Mouse (Mus musculus): ENCODE results near the gene Rbm25. TPM values are rescaled to one million over a fixed set of nuclear protein-coding genes. Genes with fewer than 3 reads are reported as not detected.
"Not testable (repeated sequence)": the region's sequence is repeated elsewhere in the genome, so short reads cannot be mapped to it uniquely, and the experiment has no call there.

Rbm25 gene
- polyA plus RNA-seq (2015; fragmentation: Nextera tagmentation; extraction: Ambion mirVana), result 105 and 115 TPM in 2 replicates

GRCm38 (mm10) chr12:83630936-83631335, at the start of gene Rbm25:
Gene Rbm25 (plus strand): TSS chr12:83631236.
- not testable (repeated sequence) for H3K27me3 ChIP-seq (ENCODE audit: control insufficient read depth, insufficient read depth, low read length)

GRCm38 (mm10) chr12:83582106-83582505, 48.9 kb upstream of the Rbm25 start:
- no peak for TF ChIP-seq CTCF (IDR thresholded peaks at IDR 0.05; ENCODE audit: low read depth)
- TF ChIP-seq EP300 (optimal IDR thresholded peaks at IDR 0.05), result no peak
- Histone ChIP-seq H3K9ac (ENCODE audit: low read length) (no peak overlapping the region), H3K27me3 (ENCODE audit: control insufficient read depth, insufficient read depth, low read length) (no peaks in the 10 kb centered on the region), H3K9me3 (ENCODE audit: control insufficient read depth, low read length) (no peaks in the 10 kb centered on the region), H3K27ac (replicated peaks) (peak overlapping the region; percentile 45; the same call in 1 of the 2 replicates), H3K36me3 (ENCODE audit: control insufficient read depth, insufficient read depth, low read length) (no peaks in the 10 kb centered on the region), H3K4me3 (ENCODE audit: low read depth, low read length) (no peak overlapping the region), H3K4me2 (replicated peaks; ENCODE audit: low read depth) (no peak overlapping the region), H3K4me1 (replicated peaks; ENCODE audit: control insufficient read depth, insufficient read depth) (no peaks in the 10 kb centered on the region)
- DNase-seq (ENCODE audit: low spot score) (peak; percentile 30), ATAC-seq (ENCODE audit: low FRiP score, low TSS enrichment) (no peak)
- 53% methylated on average over 4 of the region's 4 CpGs for WGBS

More at GRCm38 (mm10) chr12:83630936-83631335, at the start of gene Rbm25:
- not testable (repeated sequence) for H3K9me3 ChIP-seq (ENCODE audit: control insufficient read depth, low read length); H3K4me1 ChIP-seq (replicated peaks; ENCODE audit: control insufficient read depth, insufficient read depth); DNase-seq (ENCODE audit: low spot score); ATAC-seq (ENCODE audit: low FRiP score, low TSS enrichment); H3K36me3 ChIP-seq (ENCODE audit: control insufficient read depth, insufficient read depth, low read length)
- Histone ChIP-seq H3K27ac (replicated peaks) (peak within 1 kb of the TSS; percentile 98), H3K4me3 (ENCODE audit: low read depth, low read length) (peak within 1 kb of the TSS; percentile 66), H3K4me2 (replicated peaks; ENCODE audit: low read depth) (peak within 1 kb of the TSS; percentile 74), H3K9ac (ENCODE audit: low read length) (peak within 1 kb of the TSS; percentile 82)
- WGBS, result no CpG with 5 or more reads among the region's 5 CpGs

- ATAC-seq (ENCODE audit: low FRiP score, low TSS enrichment) (no peak), DNase-seq (ENCODE audit: low spot score) (no peak)
- no peak for TF ChIP-seq CTCF (IDR thresholded peaks at IDR 0.05; ENCODE audit: low read depth)
- TF ChIP-seq EP300 (optimal IDR thresholded peaks at IDR 0.05), result no peak
- Histone ChIP-seq H3K9ac (ENCODE audit: low read length) (no peak overlapping the region), H3K27me3 (ENCODE audit: control insufficient read depth, insufficient read depth, low read length) (no peaks in the 10 kb centered on the region), H3K27ac (replicated peaks) (no peak overlapping the region), H3K4me3 (ENCODE audit: low read depth, low read length) (no peak overlapping the region), H3K4me2 (replicated peaks; ENCODE audit: low read depth) (no peak overlapping the region), H3K4me1 (replicated peaks; ENCODE audit: control insufficient read depth, insufficient read depth) (no peaks in the 10 kb centered on the region), H3K9me3 (ENCODE audit: control insufficient read depth, low read length) (no peaks in the 10 kb centered on the region), H3K36me3 (ENCODE audit: control insufficient read depth, insufficient read depth, low read length) (no peaks in the 10 kb centered on the region)
- WGBS, result 86% methylated on average over 4 of the region's 4 CpGs
These were observed 48.3 kb upstream of the Rbm25 start for GRCm38 (mm10) chr12:83582747-83583146.

- DNase-seq (ENCODE audit: low spot score), result no peak
- Histone ChIP-seq H3K4me1 (replicated peaks; ENCODE audit: control insufficient read depth, insufficient read depth) (no peaks in the 10 kb centered on the region), H3K4me3 (ENCODE audit: low read depth, low read length) (no peak overlapping the region), H3K27me3 (ENCODE audit: control insufficient read depth, insufficient read depth, low read length) (no peaks in the 10 kb centered on the region), H3K9me3 (ENCODE audit: control insufficient read depth, low read length) (no peaks in the 10 kb centered on the region), H3K9ac (ENCODE audit: low read length) (no peak overlapping the region), H3K4me2 (replicated peaks; ENCODE audit: low read depth) (no peak overlapping the region), H3K36me3 (ENCODE audit: control insufficient read depth, insufficient read depth, low read length) (peaks cover 17% of the 10 kb centered on the region), H3K27ac (replicated peaks) (no peak overlapping the region)
- TF ChIP-seq CTCF (IDR thresholded peaks at IDR 0.05; ENCODE audit: low read depth), result no peak
- ATAC-seq (ENCODE audit: low FRiP score, low TSS enrichment), result no peak
- WGBS, result 88% methylated on average over 5 of the region's 5 CpGs
These were observed 44.4 kb upstream of the Rbm25 start for GRCm38 (mm10) chr12:83586628-83587027.

GRCm38 (mm10) chr12:83591754-83592501, 39.1 kb upstream of the Rbm25 start:
- Histone ChIP-seq H3K9me3 (ENCODE audit: control insufficient read depth, low read length) (no peaks in the 10 kb centered on the region), H3K4me2 (replicated peaks; ENCODE audit: low read depth) (no peak overlapping the region), H3K27me3 (ENCODE audit: control insufficient read depth, insufficient read depth, low read length) (no peaks in the 10 kb centered on the region), H3K27ac (replicated peaks) (no peak overlapping the region), H3K4me1 (replicated peaks; ENCODE audit: control insufficient read depth, insufficient read depth) (no peaks in the 10 kb centered on the region), H3K36me3 (ENCODE audit: control insufficient read depth, insufficient read depth, low read length) (peaks cover 17% of the 10 kb centered on the region), H3K9ac (ENCODE audit: low read length) (no peak overlapping the region), H3K4me3 (ENCODE audit: low read depth, low read length) (no peak overlapping the region)
- 78% methylated on average over 8 of the region's 8 CpGs for WGBS
- TF ChIP-seq EP300 (optimal IDR thresholded peaks at IDR 0.05) (no peak), CTCF (IDR thresholded peaks at IDR 0.05; ENCODE audit: low read depth) (no peak)
- DNase-seq (ENCODE audit: low spot score) (no peak), ATAC-seq (ENCODE audit: low FRiP score, low TSS enrichment) (no peak)

- Histone ChIP-seq H3K4me2 (replicated peaks; ENCODE audit: low read depth) (no peak overlapping the region), H3K4me3 (ENCODE audit: low read depth, low read length) (no peak overlapping the region), H3K27ac (replicated peaks) (no peak overlapping the region), H3K27me3 (ENCODE audit: control insufficient read depth, insufficient read depth, low read length) (no peaks in the 10 kb centered on the region), H3K4me1 (replicated peaks; ENCODE audit: control insufficient read depth, insufficient read depth) (no peaks in the 10 kb centered on the region), H3K9ac (ENCODE audit: low read length) (no peak overlapping the region), H3K36me3 (ENCODE audit: control insufficient read depth, insufficient read depth, low read length) (peaks cover 9% of the 10 kb centered on the region), H3K9me3 (ENCODE audit: control insufficient read depth, low read length) (no peaks in the 10 kb centered on the region)
- WGBS, result 83% methylated on average over 9 of the region's 9 CpGs
- no peak for DNase-seq (ENCODE audit: low spot score)
- TF ChIP-seq EP300 (optimal IDR thresholded peaks at IDR 0.05) (no peak), CTCF (IDR thresholded peaks at IDR 0.05; ENCODE audit: low read depth) (no peak)
- no peak for ATAC-seq (ENCODE audit: low FRiP score, low TSS enrichment)
These were observed 36.5 kb upstream of the Rbm25 start for GRCm38 (mm10) chr12:83594454-83595040.
